Mouse (Mus musculus) left cerebral cortex, postnatal 10 days (tissue): ENCODE results near the gene Eno1. TPM values are rescaled to one million over a fixed set of nuclear protein-coding genes. Genes with fewer than 3 reads are reported as not detected.
A peak's percentile ranks its signal among the peaks of the same experiment; 100 is the strongest.
"Not testable (repeated sequence)": the region's sequence is repeated elsewhere in the genome, so short reads cannot be mapped to it uniquely, and the experiment has no call there.

ENCODE experiments used
- DNase-seq, 2 experiments: peaks; one replicate each; pipeline ENCODE4 v3.0.0; 2021 to 2022; ENCODE audit warnings: low spot score in 2 of 2, mixed read lengths in 1 of 2; ENCODE audit errors: extremely low spot score in 1 of 2
- intact Hi-C: fragments of 180-260 bp; cut with DNase I; formaldehyde crosslinking; loops from one replicate; pipeline ENCODE4 v1.15.1; 2025
- total RNA-seq, 2 experiments: library from RNA; stranded (reverse); gene quantifications; 2 replicates each; pipeline ENCODE4 v1.2.3; 2021

Gene Eno1
- total RNA-seq, 2 experiments from 2014 or later = 308 to 325 TPM

DNA sequence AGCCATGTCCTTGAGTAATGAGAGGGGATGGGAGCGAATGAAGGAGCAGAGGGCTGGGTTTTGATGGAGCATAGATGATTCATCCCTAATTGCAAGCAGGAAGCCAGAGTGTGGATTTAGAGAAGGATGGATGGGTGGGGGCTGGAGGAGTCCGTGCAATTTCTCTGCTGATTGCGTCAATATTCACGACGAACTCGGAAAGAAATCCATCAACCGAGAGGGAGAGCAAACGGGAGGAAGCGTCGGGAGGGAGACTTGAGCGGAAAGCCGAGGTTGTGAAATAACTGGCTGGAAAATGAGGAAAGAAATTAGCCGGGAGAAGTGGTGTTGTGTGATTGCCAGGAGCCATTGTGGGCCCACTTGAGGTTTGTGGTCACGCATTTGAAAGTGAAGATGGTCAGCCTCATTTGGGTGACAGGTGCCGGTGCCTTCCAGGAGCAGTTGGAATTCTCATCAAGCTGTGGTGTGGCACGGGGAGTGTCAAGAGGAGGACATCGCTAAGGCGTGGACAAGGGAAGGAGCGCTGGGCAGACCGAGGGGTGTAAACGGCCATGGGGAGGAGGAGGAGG is 30.2 kb downstream of the Eno1 start:
- DNase-seq = no peak
- intact Hi-C loops = loop anchor here (10.0 kb wide), 1 partner anchor 198 kb away; no protein-coding TSS in a partner anchor

DNA sequence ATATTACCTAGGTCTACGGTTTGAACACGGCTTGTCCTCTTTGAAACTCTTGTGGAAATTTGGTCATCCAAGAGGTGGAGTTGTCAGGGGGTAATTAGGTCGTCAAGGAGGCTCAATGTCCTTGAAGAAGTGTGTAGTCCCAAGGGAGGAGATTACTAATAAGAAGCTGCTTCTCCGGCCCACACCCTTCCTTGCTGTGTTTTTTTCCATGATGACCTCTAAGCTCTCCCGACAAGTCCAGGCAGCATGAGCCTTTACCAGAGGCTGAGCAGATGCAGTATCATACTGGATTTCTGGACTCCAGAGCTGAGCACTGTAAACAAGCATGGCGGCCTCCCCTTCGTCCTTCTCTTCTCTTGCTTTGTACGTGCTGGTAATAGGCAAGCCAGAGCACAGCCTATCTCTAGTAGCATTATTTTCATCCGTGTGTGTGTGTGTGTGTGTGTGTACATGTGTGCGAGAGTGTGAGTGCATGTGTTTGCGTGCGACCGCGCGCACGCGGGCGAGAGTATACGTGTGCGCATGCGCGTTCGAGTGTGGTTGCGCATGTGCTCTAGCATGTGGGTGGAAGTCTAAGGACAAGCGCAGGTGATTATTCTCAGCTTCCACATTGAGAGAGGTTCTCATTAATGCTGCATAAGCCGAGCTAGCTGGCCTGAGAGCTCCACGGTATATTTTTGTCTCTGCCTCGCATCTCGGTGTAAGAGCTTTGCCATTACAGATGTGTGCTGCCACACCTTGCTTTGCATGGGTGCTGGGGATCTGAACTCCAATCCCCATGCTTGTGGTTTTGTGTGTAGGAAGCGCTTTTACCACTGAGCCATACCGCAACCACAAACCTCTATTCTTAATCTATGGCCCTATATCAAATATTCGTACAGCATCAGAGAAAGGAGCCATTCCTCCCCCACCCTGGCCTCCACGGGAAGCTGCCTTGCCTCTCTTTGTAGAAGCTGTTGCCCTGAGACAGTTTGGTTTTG is 32.4 kb downstream of the Eno1 start:
- intact Hi-C loops = loop anchor here (10.0 kb wide), 1 partner anchor 196 kb away; no protein-coding TSS in a partner anchor

DNA sequence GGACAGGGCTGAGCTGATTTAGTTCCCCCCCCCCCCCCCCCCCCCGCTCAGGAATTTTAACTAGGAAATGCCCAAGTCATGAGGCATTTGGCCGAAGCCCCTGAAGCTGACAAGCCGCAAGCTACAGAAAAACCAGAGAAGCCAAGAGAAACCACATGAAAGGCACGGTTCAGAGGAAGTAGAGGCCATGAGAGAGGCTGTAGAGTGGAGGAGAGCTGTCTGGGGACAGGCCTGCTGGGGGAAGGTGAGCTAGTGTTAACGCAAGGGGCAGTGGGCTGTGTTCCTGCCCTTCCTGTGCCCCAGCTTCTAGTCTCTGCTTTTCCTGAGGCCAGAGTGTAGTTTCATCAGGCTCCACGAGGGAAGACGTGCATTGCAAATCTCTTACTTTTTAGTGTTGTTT is 33.2 kb downstream of the Eno1 start:
- intact Hi-C loops = loop anchor here (10.0 kb wide), 1 partner anchor 195 kb away; no protein-coding TSS in a partner anchor
- no peak for DNase-seq

More for the DNA sequence above, 32.4 kb downstream of the Eno1 start:
- DNase-seq = no peak

DNA sequence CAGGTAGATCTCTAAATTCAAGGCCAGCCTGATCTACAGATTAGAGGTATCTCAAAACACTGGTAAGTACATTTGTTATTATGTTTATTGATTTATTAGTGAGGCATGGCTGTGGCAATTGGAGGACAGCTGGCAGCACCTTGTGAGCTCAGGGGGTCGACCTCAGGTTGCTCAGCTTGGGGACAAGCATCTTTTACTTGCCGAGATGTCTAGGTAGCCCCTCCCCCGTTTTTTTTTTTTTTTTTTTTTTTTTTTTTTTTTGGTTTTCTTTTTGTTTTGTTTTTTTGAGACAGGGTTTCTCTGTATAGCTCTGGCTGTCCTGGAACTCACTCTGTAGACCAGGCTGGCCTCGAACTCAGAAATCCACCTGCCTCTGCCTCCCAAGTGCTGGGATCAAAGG is 34.2 kb downstream of the Eno1 start:
- intact Hi-C loops, DNase-seq: not testable (repeated sequence)

DNA sequence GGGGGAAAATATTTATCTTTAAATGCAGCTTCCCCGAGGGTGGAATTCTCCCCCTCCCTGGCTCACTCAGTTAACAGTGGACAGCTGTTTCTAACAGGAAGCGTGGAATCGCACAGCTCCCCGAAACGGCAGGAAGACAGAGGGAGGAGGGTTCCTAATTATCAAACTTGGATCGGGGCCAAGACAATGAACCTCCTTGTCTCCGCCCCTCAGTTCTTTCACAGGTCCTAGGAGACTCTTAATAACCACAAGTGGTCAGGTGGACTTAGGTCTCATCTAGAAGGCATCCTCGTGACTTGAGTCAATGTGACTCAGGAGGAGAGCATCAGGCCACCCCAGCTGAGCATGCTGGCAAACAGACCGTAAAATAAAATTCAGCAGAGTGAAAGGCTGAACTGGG is 36.2 kb downstream of the Eno1 start:
- intact Hi-C loops = no loop called here
- no peak for DNase-seq

DNA sequence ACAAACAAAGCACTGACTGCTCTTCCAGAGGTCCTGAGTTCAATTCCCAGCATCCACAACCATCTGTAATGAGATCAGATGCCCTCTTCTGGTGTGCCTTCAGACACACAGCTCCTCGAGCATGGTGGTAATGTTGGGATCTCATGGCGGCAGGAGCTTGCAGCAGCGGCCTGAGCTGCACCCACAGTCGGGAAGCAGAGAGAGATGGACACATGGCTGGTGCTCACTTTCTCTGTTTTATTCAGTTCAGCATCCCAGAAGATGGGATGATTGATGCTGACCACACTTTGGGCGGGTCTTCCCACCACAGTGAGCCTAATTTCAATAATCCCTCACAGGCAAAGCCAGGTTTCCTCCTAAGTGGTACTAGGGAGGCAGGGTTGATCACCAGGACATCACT is 39.0 kb downstream of the Eno1 start:
- intact Hi-C loops = no loop called here
- no peak for DNase-seq

DNA sequence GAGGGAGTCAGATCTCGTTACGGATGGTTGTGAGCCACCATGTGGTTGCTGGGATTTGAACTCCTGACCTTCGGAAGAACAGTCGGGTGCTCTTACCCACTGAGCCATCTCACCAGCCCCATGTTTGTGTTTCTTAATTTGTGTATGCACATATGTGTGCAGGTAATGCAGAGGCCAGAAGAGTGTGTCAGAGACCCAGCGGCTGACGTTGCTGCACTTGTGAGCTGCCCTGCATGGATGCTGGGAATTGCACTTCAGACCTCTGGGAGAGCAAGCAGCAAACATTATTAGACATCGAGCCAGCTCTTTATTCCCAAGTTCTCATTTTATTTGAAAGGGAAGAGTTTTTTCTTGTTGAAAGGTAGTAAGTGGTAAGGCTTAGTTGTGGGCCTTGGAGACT is 42.8 kb downstream of the Eno1 start:
- intact Hi-C loops, DNase-seq: not testable (repeated sequence)

DNA sequence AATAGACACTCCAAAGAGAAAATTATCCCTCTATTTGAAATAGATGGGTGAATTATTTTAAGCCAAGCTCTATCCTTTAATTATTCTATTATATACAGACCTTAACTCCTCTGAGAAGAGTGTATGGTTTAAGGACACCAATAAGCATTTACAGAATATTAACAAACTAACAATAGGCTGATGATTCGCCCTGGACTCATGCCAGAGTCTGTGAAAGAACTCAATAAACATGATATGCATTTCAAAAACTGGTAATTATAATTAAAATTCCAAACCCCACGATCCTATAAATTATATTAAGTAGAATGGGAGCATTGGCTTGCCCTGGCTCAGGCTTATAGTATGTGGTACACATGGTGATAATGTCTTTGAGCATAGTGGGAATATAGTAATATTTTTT is 43.5 kb downstream of the Eno1 start:
- intact Hi-C loops = loop anchor here (5.0 kb wide), 1 partner anchor 47 kb away; no protein-coding TSS in a partner anchor

DNA sequence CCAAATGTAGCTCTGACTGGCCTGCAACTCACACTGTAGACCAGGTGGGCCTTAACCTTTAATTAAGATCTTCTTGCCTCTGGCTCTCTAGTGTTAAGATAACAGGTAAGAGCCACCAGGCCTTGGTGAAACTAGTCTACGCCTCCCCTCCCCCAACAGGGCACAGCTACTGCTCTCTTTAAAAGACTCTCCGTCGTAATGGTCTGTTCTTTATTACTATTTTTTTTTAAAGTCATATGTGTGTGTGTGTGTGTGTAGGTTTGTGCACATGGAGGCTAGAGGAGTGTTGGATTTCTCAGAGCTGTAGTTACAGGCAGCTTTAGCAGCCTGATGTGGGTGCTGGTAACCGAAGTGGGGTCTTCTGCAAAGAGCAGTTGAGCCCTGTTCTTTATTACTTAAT is 43.9 kb downstream of the Eno1 start:
- intact Hi-C loops = loop anchor here (5.0 kb wide), 1 partner anchor 47 kb away; no protein-coding TSS in a partner anchor

More for the DNA sequence above, 43.5 kb downstream of the Eno1 start:
- DNase-seq = no peak

DNA sequence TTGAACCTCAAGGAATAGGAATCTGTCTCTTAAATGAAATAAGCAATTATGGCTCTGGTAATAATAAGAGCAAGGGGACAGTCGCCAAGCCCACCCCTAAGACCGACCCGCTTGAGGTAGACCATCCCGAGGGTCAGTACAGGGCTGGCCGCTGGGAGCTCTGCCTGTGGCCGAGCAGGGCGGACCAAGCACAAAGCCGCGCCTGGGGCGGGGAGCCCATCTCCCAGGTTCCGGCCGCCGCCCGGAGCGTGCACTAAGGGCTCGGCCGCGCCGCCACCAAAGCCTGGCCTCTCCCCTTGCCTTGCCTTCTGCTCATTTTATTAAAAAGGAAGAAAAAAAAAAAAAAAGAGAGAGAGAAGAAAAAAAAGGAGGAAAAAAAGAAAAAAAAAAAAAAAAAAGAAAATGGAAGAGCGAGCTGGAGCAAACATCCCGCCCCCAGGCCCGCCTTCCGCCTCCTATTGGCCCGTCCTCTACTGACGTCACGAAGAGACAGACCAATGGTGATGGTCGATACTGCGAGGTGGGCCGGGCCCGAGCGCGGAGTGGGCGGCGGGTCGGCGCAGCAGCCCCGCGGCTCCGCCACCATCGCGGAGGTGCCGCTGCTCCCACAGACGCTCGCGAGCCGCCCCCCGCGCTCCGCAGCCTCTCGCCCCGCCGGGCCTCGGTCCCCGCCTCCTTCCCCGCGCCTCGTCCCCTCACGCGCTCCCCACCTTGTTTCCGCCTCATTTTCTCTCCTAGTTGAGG is 44.7 kb downstream of the Eno1 start, which contains the start of gene Rere:
Gene Rere, plus strand, starts transcription at position 629 of the 744 bp plus-strand sequence.
- intact Hi-C loops = loop anchor here (5.0 kb wide), 1 partner anchor 46 kb away; no protein-coding TSS in a partner anchor
- peak; percentile 98 for DNase-seq

More for the DNA sequence above, 43.9 kb downstream of the Eno1 start:
- DNase-seq = no peak

DNA sequence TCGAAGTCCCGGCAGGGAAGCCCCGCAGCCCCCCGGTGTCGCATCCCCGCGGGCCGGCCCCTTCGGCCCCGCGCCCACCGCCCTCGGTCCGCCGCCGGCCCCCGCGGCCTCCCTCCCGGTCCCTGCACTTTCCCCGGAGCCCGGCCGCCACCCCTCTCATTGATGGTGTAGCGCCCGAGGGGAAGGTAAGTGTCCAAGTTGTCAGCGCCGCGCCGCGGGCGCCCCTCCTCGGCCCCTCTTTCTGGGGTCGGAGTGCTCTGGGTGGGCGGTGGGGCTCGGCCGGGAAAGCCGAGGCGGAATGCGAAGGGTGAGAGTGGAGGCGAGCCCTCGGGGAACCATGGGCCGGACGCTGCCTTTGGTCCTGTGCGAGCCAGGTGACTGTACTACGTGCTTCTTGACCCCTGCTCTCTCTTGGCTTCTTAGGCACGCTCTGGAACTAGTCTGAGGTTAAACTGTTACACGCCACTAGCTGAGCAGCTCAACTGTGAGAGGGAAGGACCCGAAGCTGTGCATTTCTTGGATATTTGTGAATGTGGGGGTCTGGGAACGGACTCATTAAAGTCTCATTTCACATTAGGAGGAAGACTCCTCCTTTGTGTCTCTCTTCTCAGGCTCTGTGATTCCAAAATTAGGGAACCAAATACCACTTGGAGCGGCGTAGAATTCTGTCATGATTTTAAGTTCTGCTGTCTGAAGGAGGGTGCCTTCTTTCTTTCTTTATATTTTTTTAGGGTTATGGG is 45.5 kb downstream of the Eno1 start:
- intact Hi-C loops = loop anchor here (5.0 kb wide), 1 partner anchor 45 kb away; no protein-coding TSS in a partner anchor
- peak in 1 of 2 experiments; percentile 60 for DNase-seq

DNA sequence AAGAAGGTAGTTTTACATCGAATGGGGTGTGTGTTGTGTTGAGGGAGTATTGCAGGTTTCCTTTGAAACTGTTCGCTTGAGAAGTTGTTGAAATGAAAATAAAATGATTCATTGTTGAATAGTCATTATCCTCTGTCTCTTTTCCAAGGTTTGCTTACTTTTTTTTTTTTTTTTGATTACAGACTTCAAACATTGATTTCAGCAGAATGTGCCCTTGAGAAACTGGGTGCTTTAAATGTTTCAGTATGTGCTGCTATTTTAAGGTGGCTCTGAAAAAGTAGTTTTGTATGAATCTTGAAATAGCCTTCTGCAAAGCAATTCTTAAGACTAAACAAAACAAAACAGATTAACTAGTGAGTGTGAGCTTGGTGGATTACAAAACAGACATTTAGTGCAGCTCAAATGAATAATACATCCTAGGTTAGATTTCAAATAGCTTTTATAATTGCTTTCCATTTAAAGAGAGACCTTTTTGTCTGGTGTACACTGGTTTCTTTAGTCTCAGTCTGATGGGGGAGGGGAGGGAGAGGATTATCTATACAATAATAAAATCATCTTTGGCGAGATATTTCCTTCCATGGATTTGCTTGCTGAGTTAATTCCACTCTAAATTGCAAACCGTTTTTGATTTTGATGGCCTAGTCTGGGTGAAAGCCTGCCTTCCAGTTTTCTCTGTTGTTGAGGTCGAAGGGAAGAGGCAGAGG is 46.3 kb downstream of the Eno1 start:
- no peak for DNase-seq
- intact Hi-C loops = loop anchor here (5.0 kb wide), 1 partner anchor 45 kb away; no protein-coding TSS in a partner anchor

DNA sequence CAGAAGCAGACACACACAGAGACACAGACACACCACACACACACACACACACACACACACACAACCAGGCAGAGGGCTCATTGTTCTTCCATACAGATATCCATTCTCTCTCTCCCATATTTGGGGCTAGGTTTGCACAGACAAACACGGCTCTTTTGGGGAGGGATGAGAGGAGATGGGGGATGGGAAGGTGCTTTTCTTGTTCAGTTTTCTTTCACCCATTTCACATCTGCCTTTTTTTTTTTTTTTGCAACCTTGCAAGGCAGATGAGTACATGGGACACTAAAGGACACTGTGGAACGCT is 46.8 kb downstream of the Eno1 start:
- DNase-seq = no peak
- intact Hi-C loops = loop anchor here (5.0 kb wide), 1 partner anchor 44 kb away; no protein-coding TSS in a partner anchor

DNA sequence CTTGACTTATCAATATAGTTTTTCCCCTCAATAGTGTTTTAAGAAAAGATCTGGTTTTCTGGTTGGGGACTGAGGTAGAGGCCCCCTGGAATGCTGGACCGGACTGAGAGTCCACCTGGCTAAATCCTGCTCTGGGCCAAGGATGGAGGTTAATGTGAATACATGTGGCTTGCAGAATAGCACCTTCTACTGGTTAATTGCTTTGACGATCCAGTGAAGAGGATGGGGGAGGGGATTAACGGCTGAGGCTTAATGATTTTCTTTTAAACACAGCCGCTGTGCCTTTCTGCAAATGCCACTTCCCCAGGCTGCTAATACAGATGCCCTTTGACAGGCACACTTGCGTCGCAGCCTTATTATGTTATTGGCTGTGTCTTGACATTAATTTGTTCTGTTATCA is 47.5 kb downstream of the Eno1 start:
- peak in 1 of 2 experiments; percentile 23 for DNase-seq
- intact Hi-C loops = loop anchor here (5.0 kb wide), 1 partner anchor 43 kb away; no protein-coding TSS in a partner anchor

DNA sequence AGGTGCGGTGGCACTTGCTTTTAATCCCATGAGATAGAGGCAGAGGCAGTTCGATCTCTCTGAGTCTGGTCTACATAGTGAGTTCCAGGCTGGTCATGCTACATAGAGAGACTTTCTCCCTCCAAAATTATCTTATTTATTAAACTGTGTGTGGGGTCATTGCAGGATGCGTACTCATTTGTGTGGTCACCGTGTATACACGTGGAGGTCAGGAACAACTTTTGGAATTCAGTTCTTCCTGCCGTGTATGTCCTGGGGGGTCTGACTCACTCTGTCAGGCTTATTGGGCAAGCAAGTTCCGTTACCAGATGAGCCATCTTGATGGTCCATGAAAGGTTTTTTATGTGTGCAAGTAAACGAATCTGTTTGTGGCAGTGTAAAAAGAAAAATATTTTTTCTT is 50.5 kb downstream of the Eno1 start:
- intact Hi-C loops = no loop called here
- no peak for DNase-seq

DNA sequence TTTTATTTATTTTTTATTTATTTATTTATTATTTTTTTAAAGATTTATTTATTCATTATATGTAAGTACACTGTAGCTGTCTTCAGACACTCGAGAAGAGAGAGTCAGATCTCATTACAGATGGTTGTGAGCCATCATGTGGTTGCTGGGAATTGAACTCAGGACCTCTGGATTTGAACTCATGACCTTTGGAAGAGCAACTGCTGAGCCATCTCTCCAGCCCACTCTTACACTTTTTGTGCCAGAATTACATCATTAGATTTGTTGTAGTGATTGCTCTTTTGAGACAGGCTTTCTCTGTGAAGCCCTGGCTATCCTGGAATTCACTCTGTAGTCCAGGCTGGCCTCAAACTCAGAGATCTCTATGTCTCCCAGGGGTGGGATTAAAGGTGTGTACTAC is 50.9 kb downstream of the Eno1 start:
- DNase-seq, intact Hi-C loops: not testable (repeated sequence)

DNA sequence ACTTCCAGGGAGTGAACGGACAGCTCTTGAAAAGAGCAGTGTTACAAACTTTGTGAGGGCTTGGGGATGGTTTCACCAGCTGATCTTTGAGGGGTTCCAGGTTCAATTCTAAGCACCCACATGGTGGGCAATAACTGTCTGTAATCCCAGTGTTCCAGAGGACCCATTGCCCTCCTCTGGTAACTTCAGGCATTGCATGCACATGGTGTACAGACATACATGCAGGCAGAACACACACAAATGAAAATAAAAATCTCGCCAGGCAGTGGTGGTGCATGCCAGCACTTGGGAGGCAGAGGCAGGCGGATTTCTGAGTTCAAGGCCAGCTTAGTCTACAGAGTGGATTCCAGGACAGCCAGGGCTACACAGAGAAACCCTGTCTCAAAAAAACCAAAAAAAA is 55.4 kb downstream of the Eno1 start:
- no peak for DNase-seq
- intact Hi-C loops = no loop called here

DNA sequence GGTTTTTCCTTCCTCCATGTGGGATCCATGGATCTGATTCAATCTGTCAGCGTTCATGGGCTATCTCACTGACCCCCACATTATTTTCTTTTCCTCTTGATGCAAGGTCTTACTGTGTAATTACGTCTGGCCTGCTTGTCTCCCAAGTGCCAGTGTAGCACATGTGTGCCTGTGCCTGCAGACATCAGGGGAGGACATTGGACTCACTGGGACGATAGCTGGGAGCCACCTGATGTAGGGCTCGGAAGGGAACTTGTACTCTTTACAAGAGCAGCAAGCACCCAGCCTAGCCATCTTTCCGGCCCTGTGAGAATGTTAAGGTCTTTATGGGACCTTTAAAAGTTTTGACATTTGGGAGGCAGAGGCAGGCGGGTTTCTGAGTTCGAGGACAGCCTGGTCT is 58.3 kb downstream of the Eno1 start:
- intact Hi-C loops = no loop called here
- DNase-seq = no peak
